10 mouse cellular contexts compared by ENCODE assay signal in the genomic region with DNA sequence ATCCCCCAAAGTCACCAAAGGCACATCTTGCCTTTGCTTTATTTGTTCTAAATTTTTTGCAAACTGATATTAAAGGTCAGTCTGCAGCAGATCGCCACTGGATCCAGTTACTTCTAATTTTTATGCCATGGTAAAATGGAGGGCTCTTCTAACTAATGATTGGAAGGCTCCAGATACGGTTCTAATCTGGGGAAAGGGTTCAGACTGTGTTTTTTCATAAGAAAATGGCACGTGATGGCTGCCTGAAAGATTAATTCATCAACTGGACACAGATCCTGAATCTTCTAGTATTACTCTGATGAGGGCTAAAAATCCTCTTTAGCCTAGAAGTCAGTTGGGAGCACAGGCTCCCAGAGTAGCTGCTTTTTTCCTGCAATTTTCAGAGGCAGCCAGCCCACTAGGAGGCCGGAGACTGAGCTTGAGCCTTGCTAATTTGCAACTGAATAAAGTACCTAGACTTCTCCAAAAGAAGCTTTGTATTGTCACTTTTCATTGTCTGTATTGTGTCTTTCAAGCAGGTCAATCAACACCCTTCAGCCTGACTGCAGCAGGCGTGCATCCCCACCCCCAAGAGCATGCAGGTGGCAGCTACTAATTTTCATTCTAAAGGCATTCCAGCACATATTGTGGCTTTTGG. TPM values are rescaled to one million over a fixed set of nuclear protein-coding genes. Genes with fewer than 3 reads are reported as not detected.
"Had no signal": no experiment of that assay in that cellular context is flagged by ENCODE, and none has a peak within 500 bp of the region (broad histone marks: within the 10 kb centered on the region; RNA-seq: fewer than 3 reads in every experiment).

No protein-coding gene starts in this region.

RNA-seq across cellular contexts. Expression of gene Chil4, which starts 31.6 kb away (rescaled TPM):
- polyA plus RNA-seq: limb, embryonic 11.5 days; limb, embryonic 14.5 days; liver, adult 2 months; liver, embryonic 13.5 days; liver, embryonic 16.5 days; lung, embryonic 16.5 days; midbrain, embryonic 16.5 days; myocyte; neural tube, embryonic 15.5 days; stomach, embryonic 14.5 days had no signal
